Mouse (Mus musculus): Measurements from ENCODE around the gene Cog8. TPM values are rescaled to one million over a fixed set of nuclear protein-coding genes. Genes with fewer than 3 reads are reported as not detected.
"Not testable (repeated sequence)": the region's sequence is repeated elsewhere in the genome, so short reads cannot be mapped to it uniquely, and the experiment has no call there.

Cog8 gene
- total RNA-seq, 2 experiments from 2014 or later, result 32.4 to 37.4 TPM

- no peak for DNase-seq (ENCODE audit: low spot score in 2 of 2)
Observed at GRCm38 (mm10) chr8:107046976-107047375, 9.5 kb downstream of the Cog8 start.

- no peak for DNase-seq (ENCODE audit: low spot score in 2 of 2)
Observed at GRCm38 (mm10) chr8:107045478-107045877, 11.0 kb downstream of the Cog8 start.

GRCm38 (mm10) chr8:107040632-107041031 is 15.9 kb downstream of the Cog8 start:
- no peak for DNase-seq (ENCODE audit: low spot score in 2 of 2)

- DNase-seq (ENCODE audit: low spot score in 2 of 2), result no peak
Observed at GRCm38 (mm10) chr8:107036626-107037025, 19.9 kb downstream of the Cog8 start.

GRCm38 (mm10) chr8:107035641-107036040 is 20.8 kb downstream of the Cog8 start:
- DNase-seq (ENCODE audit: low spot score in 2 of 2), result no peak

GRCm38 (mm10) chr8:107033609-107034008 is 22.9 kb downstream of the Cog8 start:
- not testable (repeated sequence) for DNase-seq (ENCODE audit: low spot score in 2 of 2)

GRCm38 (mm10) chr8:107031577-107032090 is 24.9 kb downstream of the Cog8 start:
- DNase-seq (ENCODE audit: low spot score in 2 of 2), result no peak

GRCm38 (mm10) chr8:107030650-107031576 is 25.6 kb downstream of the Cog8 start, which contains the start of gene Vps4a:
Gene Vps4a (plus strand): TSS chr8:107031222.
- DNase-seq (ENCODE audit: low spot score in 2 of 2), result peak; percentile 97

- DNase-seq (ENCODE audit: low spot score in 2 of 2), result no peak
Observed at GRCm38 (mm10) chr8:107030058-107030457, 26.4 kb downstream of the Cog8 start.

- DNase-seq (ENCODE audit: low spot score in 2 of 2), result no peak
Observed at GRCm38 (mm10) chr8:107029310-107029709, 27.2 kb downstream of the Cog8 start.

- peak in 1 of 2 experiments; percentile 29 for DNase-seq (ENCODE audit: low spot score in 2 of 2)
Observed at GRCm38 (mm10) chr8:107023479-107023878, 33.0 kb downstream of the Cog8 start.

GRCm38 (mm10) chr8:107014915-107015314 is 41.6 kb downstream of the Cog8 start:
- no peak for DNase-seq (ENCODE audit: low spot score in 2 of 2)

GRCm38 (mm10) chr8:107012666-107013065 is 43.8 kb downstream of the Cog8 start:
- no peak for DNase-seq (ENCODE audit: low spot score in 2 of 2)

GRCm38 (mm10) chr8:107007795-107008194 is 48.7 kb downstream of the Cog8 start:
- no peak for DNase-seq (ENCODE audit: low spot score in 2 of 2)

- peak; percentile 65 to 78 for DNase-seq (ENCODE audit: low spot score in 2 of 2)
Observed at GRCm38 (mm10) chr8:107002532-107002931, 54.0 kb downstream of the Cog8 start.

GRCm38 (mm10) chr8:106999068-106999467 is 57.4 kb downstream of the Cog8 start:
- no peak for DNase-seq (ENCODE audit: low spot score in 2 of 2)

- no peak for DNase-seq (ENCODE audit: low spot score in 2 of 2)
Observed at GRCm38 (mm10) chr8:106997416-106997815, 59.1 kb downstream of the Cog8 start.

- DNase-seq (ENCODE audit: low spot score in 2 of 2), result not testable (repeated sequence)
Observed at GRCm38 (mm10) chr8:106996339-106996738, 60.1 kb downstream of the Cog8 start.

All from adrenal gland, postnatal 4 days (tissue).